23 mouse cellular contexts compared by ENCODE assay signal in genomic region chr2:90619648-90620047, GRCm38 (mm10).
"Had no signal": no experiment of that assay in that cellular context is flagged by ENCODE, and none has a peak within 500 bp of the region (broad histone marks: within the 10 kb centered on the region; RNA-seq: fewer than 3 reads in every experiment).

No protein-coding gene starts in this region.

- H3K36me3 ChIP-seq: heart, embryonic 10.5 days; heart, embryonic 12.5 days; hindbrain, embryonic 13.5 days; hindbrain, embryonic 15.5 days; limb, embryonic 12.5 days; liver, embryonic 13.5 days; liver, embryonic 15.5 days had no signal

- H3K9ac ChIP-seq: heart, embryonic 12.5 days; hindbrain, embryonic 13.5 days; hindbrain, embryonic 15.5 days; limb, embryonic 12.5 days; liver, embryonic 13.5 days; liver, embryonic 15.5 days had no signal

- ATAC-seq: hindbrain, postnatal 0 days had no signal

- H3K4me2 ChIP-seq: heart, embryonic 12.5 days; hindbrain, embryonic 13.5 days; hindbrain, embryonic 15.5 days; limb, embryonic 12.5 days; liver, embryonic 11.5 days; liver, embryonic 13.5 days; liver, embryonic 15.5 days had no signal

- H3K27ac ChIP-seq: gastrocnemius, adult 2 months; heart, embryonic 10.5 days; hindbrain, embryonic 13.5 days; hindbrain, embryonic 15.5 days; hindbrain, postnatal 0 days; layer of hippocampus, adult 2 months; left cerebral cortex, adult 2 months; limb, embryonic 12.5 days; liver, embryonic 13.5 days; liver, embryonic 15.5 days had no signal

- H3K9me3 ChIP-seq: heart, embryonic 10.5 days; heart, embryonic 12.5 days; hindbrain, embryonic 13.5 days; hindbrain, embryonic 15.5 days; limb, embryonic 12.5 days; liver, embryonic 13.5 days; liver, embryonic 15.5 days had no signal

- H3K4me1 ChIP-seq: heart, embryonic 10.5 days; heart, embryonic 12.5 days; hindbrain, embryonic 13.5 days; hindbrain, embryonic 15.5 days; limb, embryonic 12.5 days; liver, embryonic 15.5 days had no signal

- H3K27me3 ChIP-seq: heart, embryonic 12.5 days; hindbrain, embryonic 13.5 days; hindbrain, embryonic 15.5 days; liver, embryonic 13.5 days; liver, embryonic 15.5 days had no signal

- H3K4me3 ChIP-seq: gastrocnemius, adult 2 months; heart, embryonic 10.5 days; heart, embryonic 12.5 days; hindbrain, embryonic 13.5 days; hindbrain, embryonic 15.5 days; layer of hippocampus, adult 2 months; left cerebral cortex, adult 2 months; limb, embryonic 12.5 days; liver, embryonic 13.5 days; liver, embryonic 15.5 days had no signal

- DNase-seq: gastrocnemius, adult 2 months; gastrocnemius, postnatal 10 days; gastrocnemius, postnatal 25 days; heart, adult 18-20 months; heart, postnatal 10 days; heart, postnatal 36 days; kidney, adult 18-20 months; kidney, adult 8-10 months; kidney, postnatal 10 days; kidney, postnatal 25 days; kidney, postnatal 4 days; liver; liver, embryonic 13.5 days had no signal
